Mouse (Mus musculus) cerebellum, adult (tissue): ENCODE data around the gene Ifnab.

Experiments used
- ATAC-seq: cut with Nextera tagmentation; 2 replicates; pipeline ENCODE4 v1.9.2; 2017; ENCODE audit warnings: mild to moderate bottlenecking, moderate library complexity, mixed read lengths; ENCODE audit not compliant: insufficient number of reproducible peaks, low FRiP score, low TSS enrichment

The Ifnab gene

GRCm38 (mm10) chr4:88691259-88691658 is at the start of gene Ifnab:
Gene Ifnab, minus strand, starts transcription at chr4:88691359.
- ATAC-seq, result no peak

GRCm38 (mm10) chr4:88739036-88739435 is 47.9 kb upstream of the Ifnab start:
- ATAC-seq, result no peak

GRCm38 (mm10) chr4:88738480-88738879 is 47.3 kb upstream of the Ifnab start:
- ATAC-seq, result peak; percentile 36; the same call in 1 of the 2 replicates

DNA sequence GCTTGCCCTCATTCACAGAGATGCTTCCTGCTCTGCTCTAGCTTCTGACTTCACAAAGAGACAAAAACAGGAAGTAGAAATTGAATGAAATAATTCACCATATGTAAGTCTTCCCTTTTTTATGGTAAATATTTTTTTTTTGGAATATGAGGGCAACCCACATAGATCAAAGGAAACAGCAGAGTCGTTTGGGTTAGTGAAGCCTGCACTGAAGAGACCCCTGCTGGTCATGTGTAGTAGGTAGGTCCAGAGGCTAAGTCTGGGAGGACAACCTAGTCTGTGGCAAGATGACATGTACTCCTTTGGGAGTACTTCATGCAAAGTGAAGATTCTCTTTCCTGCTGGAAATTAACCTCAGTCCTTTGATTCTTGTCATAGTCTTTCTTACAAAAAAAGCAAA is 36.2 kb upstream of the Ifnab start:
- no peak for ATAC-seq

GRCm38 (mm10) chr4:88726727-88727126 is 35.6 kb upstream of the Ifnab start:
- no peak for ATAC-seq

- no peak for ATAC-seq
These were observed 32.4 kb upstream of the Ifnab start for GRCm38 (mm10) chr4:88723497-88724090.

DNA sequence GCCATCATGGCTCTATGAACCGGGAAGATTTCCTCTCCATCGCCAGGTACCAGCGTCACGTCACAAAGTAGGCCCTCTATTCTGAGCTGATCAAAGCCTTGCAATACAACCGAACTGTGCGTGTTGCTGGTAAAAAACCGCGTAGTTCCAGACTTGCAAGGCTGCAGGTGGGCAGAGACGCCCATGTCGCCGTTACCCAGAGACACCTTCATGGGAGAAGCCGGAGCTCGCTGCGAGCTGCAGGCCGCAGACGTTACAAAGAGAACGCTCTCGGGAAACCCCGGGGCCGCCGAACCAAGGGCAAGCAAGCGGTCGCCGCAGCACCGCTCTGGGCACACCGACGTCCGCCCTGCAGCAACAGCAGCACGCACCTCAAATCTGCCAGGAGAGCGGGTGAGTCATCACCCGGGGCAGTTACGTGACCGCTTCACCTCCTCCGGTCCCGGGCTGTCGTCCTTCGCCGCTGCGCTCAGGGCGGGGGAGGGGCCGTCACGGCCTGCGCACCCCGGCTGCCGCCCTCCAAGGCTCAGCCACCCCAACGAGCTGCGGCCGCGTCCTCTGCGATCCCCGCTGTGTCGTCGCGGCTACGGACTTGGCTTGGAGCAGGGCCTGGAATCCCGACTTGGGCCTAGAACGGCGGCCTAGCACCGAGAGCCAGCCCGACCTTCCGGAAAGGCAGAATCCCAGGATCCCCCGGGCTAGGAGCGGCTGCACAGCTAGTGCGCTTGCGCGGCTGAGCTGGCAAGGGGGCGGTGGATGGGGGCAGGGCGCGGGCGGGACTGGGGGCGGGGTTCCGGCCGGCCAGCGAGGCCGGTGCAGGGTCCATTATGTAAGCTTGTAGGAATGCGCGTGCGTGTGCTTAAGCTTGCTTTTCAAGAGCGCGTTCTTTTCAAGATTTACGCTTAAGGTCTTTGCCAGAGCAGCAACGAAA is 30.9 kb upstream of the Ifnab start, which contains the start of the genes Gm26566 and Klhl9:
TSS of gene Gm26566 (plus strand) at position 15 of the 931 bp plus-strand sequence.
TSS of gene Klhl9 (minus strand) at position 675 of the 931 bp plus-strand sequence.
- peak; percentile 92 for ATAC-seq

DNA sequence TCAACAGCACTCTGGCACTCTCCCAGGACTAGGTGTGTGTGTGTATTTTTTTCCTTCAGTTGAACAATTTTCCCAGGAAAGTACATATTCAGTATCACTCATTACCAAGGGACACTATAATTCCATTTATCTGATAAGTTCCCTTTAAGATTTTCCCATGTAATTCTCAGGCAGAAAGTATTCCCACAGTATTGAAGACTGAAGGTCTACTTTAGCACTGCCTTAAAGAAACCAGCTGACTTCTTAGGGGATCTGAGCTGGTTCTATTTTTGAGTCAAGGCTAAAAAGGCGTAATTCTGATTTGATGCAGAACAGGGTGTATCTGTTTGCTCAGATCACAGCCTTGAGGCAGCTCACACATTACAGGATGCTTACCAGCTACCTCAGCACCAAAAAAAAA is 27.6 kb upstream of the Ifnab start:
- no peak for ATAC-seq

DNA sequence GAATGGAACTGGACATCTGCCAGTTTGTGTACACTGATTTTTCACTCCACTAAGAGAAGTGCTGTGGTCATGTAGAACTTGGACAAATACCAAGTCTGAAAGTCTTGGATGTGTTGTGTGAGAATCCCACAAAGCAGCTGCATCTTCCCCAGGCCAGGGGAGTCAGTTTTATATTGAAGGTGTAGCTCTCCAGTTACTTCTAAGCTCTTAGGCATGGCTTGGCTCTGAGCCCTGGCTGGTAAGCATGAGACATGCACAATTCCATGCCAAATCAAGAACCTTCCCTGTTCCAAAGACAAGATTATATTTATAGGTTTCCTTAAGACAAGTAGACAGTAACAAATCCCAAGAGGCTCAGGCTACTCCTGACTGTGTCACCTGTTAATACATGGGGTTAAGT is 23.9 kb upstream of the Ifnab start:
- no peak for ATAC-seq

DNA sequence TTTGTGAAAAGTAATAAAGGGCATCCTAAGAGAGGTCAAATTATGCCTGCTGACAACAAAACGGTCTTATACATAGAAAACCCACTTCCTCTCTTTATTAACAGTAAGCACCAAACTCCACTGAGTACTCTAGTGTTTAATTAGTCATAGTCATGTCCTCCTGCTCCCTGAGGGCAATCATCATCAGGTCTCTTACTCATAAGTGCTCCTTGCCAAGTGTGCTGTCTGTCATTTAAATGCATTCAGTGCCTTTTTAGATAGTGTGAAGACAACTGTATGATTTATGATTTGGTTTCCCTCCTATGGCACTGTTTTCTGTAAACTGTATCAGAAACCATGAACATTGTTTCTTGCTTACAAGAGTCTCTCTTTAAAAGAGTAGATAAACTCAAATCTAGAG is 23.1 kb upstream of the Ifnab start:
- ATAC-seq, result no peak

- no peak for ATAC-seq
These were observed 16.1 kb upstream of the Ifnab start for GRCm38 (mm10) chr4:88707128-88707826.

DNA sequence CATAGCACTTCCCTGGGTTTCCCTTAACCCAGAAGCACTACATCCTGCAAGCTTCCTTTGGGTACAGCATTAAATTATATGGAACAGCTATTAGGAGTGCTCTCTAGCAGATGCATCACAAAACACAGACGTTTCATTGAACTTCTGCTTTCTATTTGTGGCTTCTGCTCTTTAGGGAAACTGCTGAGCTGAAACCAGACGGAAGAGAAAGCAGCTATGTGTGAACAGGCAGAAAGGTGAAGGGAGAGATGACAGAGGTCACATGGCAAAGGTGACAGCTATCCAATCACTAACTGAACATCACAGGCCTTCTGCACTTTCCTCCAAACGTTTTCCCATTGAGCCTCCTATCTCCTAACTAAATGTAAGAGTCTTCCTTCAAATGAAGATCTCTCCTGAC is 14.8 kb upstream of the Ifnab start:
- ATAC-seq, result no peak

GRCm38 (mm10) chr4:88699301-88699700 is 8.1 kb upstream of the Ifnab start:
- no peak for ATAC-seq

- ATAC-seq, result no peak
These were observed 7.6 kb upstream of the Ifnab start for GRCm38 (mm10) chr4:88698781-88699180.

GRCm38 (mm10) chr4:88697753-88698152 is 6.6 kb upstream of the Ifnab start:
- ATAC-seq, result no peak

DNA sequence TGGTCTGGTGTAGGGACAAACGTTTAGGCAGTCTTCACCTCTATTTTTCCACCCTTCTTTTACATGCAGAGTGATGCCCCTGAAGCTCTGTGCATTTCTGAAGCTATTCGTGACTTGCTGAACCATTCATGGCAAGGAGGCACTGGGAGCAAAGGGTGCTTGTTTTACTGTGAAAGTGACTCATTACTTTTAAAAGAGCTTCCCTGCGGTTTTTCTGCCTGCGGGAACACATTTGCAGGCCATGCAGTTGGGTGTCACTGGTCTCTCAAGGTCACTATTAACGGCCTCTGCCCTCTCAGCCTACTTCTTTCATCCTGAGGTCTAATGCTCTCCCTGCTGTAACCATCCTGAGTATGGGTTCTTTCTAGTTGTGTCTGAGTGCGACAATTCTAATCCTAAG is 5.9 kb upstream of the Ifnab start:
- no peak for ATAC-seq

- peak; percentile 87 for ATAC-seq
These were observed 5.2 kb upstream of the Ifnab start for GRCm38 (mm10) chr4:88696237-88696884.

DNA sequence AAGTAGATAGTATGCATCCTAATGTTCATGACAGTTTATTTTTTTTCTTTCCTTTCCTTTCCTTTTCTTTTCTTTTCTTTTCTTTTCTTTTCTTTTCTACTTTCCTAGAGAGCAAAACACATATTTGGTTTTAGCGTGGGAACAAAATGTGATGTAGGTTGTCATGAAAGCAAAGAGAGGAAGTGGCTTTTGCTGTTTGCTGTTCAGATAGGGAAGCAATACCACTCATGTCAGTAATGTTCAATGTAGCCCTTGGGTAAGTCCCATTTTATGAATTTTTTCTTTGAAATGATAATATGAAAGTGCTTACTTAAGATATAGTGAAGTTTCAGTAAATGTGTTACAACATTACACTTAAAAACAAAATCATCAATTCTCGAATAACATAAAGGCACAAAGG is 2.2 kb upstream of the Ifnab start:
- no peak for ATAC-seq

- no peak for ATAC-seq
These were observed 1.4 kb upstream of the Ifnab start for GRCm38 (mm10) chr4:88692537-88692936.

GRCm38 (mm10) chr4:88683812-88684211 is 7.3 kb downstream of the Ifnab start, which contains the start of gene Ifna2:
Gene Ifna2, minus strand, starts transcription at chr4:88683912.
- ATAC-seq, result no peak
